Mouse (Mus musculus) adrenal gland, adult 8-10 months (tissue): ENCODE results near the gene Acy3. TPM values are rescaled to one million over a fixed set of nuclear protein-coding genes. Genes with fewer than 3 reads are reported as not detected.

ENCODE experiments used
- total RNA-seq, 4 experiments: library from RNA; stranded (reverse); gene quantifications; 2 replicates each; pipeline ENCODE4 v1.2.4; 2022

The Acy3 gene
- total RNA-seq, 4 experiments from 2014 or later = 17.9 to 37.7 (median 23.4) TPM

Other genes with a start within 250 kb of the Acy3 start
- gene Kmt5b, start 219.1 kb upstream of the Acy3 start, total RNA-seq = 10 to 100 TPM; 46.7 to 80.0 (median 62.7) TPM
- 100 to 1,000 TPM in 1 of 4 experiments, 10 to 100 TPM in 3; 69.8 to 329 (median 93.5) TPM for gene Chka, start 134.8 kb upstream of the Acy3 start, total RNA-seq
- 100 to 1,000 TPM in 2 of 4 experiments, 10 to 100 TPM in 2; 55.6 to 133 (median 95.0) TPM for gene Tcirg1, start 79.4 kb upstream of the Acy3 start, total RNA-seq
- 100 to 1,000 TPM; 241 to 358 (median 291) TPM for gene Ndufs8, start 73.8 kb upstream of the Acy3 start, total RNA-seq
- gene Aldh3b1, start 56.8 kb upstream of the Acy3 start, total RNA-seq = 100 to 1,000 TPM in 2 of 4 experiments, 10 to 100 TPM in 2; 35.5 to 262 (median 145) TPM
- 10 to 100 TPM; 69.4 to 85.5 (median 71.5) TPM for gene Unc93b1, start 51.4 kb upstream of the Acy3 start, total RNA-seq
- 1 to 10 TPM in 2 of 4 experiments, under 1 TPM in 2; 0.11 to 1.5 (median 0.88) TPM for gene Aldh3b3, start 27.9 kb upstream of the Acy3 start, total RNA-seq
- gene Aldh3b2, start 14.2 kb upstream of the Acy3 start, total RNA-seq = 10 to 100 TPM in 2 of 4 experiments, 1 to 10 TPM in 2; 4.5 to 15.8 (median 9.7) TPM
- not detected for gene Tbx10, start 6.2 kb downstream of the Acy3 start, total RNA-seq
- gene Nudt8, start 14.0 kb downstream of the Acy3 start, total RNA-seq = 10 to 100 TPM; 22.8 to 27.3 (median 24.7) TPM
- 1 to 10 TPM in 3 of 4 experiments, under 1 TPM in 1; 0.61 to 1.7 (median 1.3) TPM for gene Gm49405, start 14.1 kb downstream of the Acy3 start, total RNA-seq
- gene Doc2g, start 16.7 kb downstream of the Acy3 start, total RNA-seq = 1 to 10 TPM; 1.5 to 2.5 (median 1.7) TPM
- 100 to 1,000 TPM; 235 to 340 (median 280) TPM for gene Ndufv1, start 26.2 kb downstream of the Acy3 start, total RNA-seq
- 100 to 1,000 TPM; 366 to 409 (median 394) TPM for gene Gstp1, start 51.4 kb downstream of the Acy3 start, total RNA-seq
- gene Gstp2, start 59.5 kb downstream of the Acy3 start, total RNA-seq = 10 to 100 TPM; 45.4 to 79.1 (median 67.8) TPM
- gene Gstp3, start 73.0 kb downstream of the Acy3 start, total RNA-seq = 1 to 10 TPM in 1 of 4 experiments, under 1 TPM in 3; 0.56 to 1.1 (median 0.77) TPM
- gene Cabp2, start 95.0 kb downstream of the Acy3 start, total RNA-seq = not detected
- gene Cdk2ap2, start 110.6 kb downstream of the Acy3 start, total RNA-seq = 100 to 1,000 TPM; 100 to 146 (median 129) TPM
- gene Pitpnm1, start 113.4 kb downstream of the Acy3 start, total RNA-seq = 100 to 1,000 TPM in 1 of 4 experiments, 10 to 100 TPM in 3; 57.1 to 119 (median 84.1) TPM
- gene Aip, start 139.3 kb downstream of the Acy3 start, total RNA-seq = 100 to 1,000 TPM; 129 to 143 (median 134) TPM
- gene Gpr152, start 153.2 kb downstream of the Acy3 start, total RNA-seq = under 1 TPM in 2 of 4 experiments, not detected in 2; 0.06 to 0.08 TPM
- under 1 TPM; 0.23 to 0.59 (median 0.39) TPM for gene Cabp4, start 157.5 kb downstream of the Acy3 start, total RNA-seq
- gene Coro1b, start 162.0 kb downstream of the Acy3 start, total RNA-seq = 100 to 1,000 TPM; 174 to 210 (median 184) TPM
- gene Ptprcap, start 167.0 kb downstream of the Acy3 start, total RNA-seq = 1 to 10 TPM; 2.2 to 4.4 (median 3.4) TPM
- gene Rps6kb2, start 176.8 kb downstream of the Acy3 start, total RNA-seq = 10 to 100 TPM; 29.2 to 53.0 (median 46.7) TPM
- gene Carns1, start 188.9 kb downstream of the Acy3 start, total RNA-seq = 1 to 10 TPM; 3.6 to 6.8 (median 5.2) TPM
- gene Tbc1d10c, start 204.7 kb downstream of the Acy3 start, total RNA-seq = 1 to 10 TPM; 1.6 to 2.8 (median 1.9) TPM
- gene Ppp1ca, start 205.5 kb downstream of the Acy3 start, total RNA-seq = 100 to 1,000 TPM; 371 to 396 (median 387) TPM
- 10 to 100 TPM in 3 of 4 experiments, 1 to 10 TPM in 1; 8.7 to 14.3 (median 11.9) TPM for gene Rad9a, start 215.1 kb downstream of the Acy3 start, total RNA-seq
- gene Clcf1, start 227.7 kb downstream of the Acy3 start, total RNA-seq = 10 to 100 TPM in 1 of 4 experiments, 1 to 10 TPM in 3; 4.5 to 14.4 (median 7.6) TPM
- gene AC109138.7, start 227.8 kb downstream of the Acy3 start, total RNA-seq = not detected
- 10 to 100 TPM; 39.0 to 53.5 (median 52.4) TPM for gene Pold4, start 245.3 kb downstream of the Acy3 start, total RNA-seq